Mouse (Mus musculus): ENCODE results near the gene Iqcg. TPM values are rescaled to one million over a fixed set of nuclear protein-coding genes. Genes with fewer than 3 reads are reported as not detected.

Gene Iqcg
- total RNA-seq, 2 experiments from 2014 or later: 6.0 to 9.7 TPM

- intact Hi-C loops (cut with DNase I): loop anchor here (5.0 kb wide), 1 partner anchor 193 kb away; no protein-coding TSS in a partner anchor
- no peak for DNase-seq (ENCODE audit: extremely low spot score in 1 of 2, low spot score in 2 of 2)
These were observed 45.9 kb downstream of the Iqcg start for GRCm38 (mm10) chr16:33010166-33010565.

DNA sequence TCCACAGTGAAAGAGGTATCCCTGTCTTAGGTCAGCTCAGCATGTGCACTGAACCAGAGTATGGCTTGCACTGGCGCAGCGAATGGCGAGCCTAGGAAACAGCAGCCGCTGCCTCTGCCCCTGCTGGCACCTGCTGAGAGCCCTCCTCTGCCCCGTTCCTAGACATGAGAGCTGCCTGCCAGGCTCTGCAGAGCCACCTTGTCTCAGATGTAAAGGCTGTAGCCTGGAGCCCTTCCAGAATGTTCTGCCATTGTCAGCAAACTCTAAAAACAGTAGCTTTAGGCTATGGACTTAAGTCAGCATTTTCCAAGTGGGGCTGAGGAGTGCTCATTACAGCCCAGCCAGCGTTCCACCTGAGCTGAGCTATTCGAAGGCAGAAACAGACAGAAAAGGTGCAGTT, 48.6 kb downstream of the Iqcg start:
- DNase-seq (ENCODE audit: extremely low spot score in 1 of 2, low spot score in 2 of 2): no peak

GRCm38 (mm10) chr16:33006888-33007287, 49.1 kb downstream of the Iqcg start:
- intact Hi-C loops (cut with DNase I): no loop called here
- DNase-seq (ENCODE audit: extremely low spot score in 1 of 2, low spot score in 2 of 2): no peak

More for the DNA sequence above, 48.6 kb downstream of the Iqcg start:
- intact Hi-C loops (cut with DNase I): no loop called here

- peak in 1 of 2 experiments; percentile 54 for DNase-seq (ENCODE audit: extremely low spot score in 1 of 2, low spot score in 2 of 2)
- intact Hi-C loops (cut with DNase I): no loop called here
These were observed 50.8 kb downstream of the Iqcg start for GRCm38 (mm10) chr16:33005216-33005615.

GRCm38 (mm10) chr16:32992158-32992557, 63.9 kb downstream of the Iqcg start:
- no peak for DNase-seq (ENCODE audit: extremely low spot score in 1 of 2, low spot score in 2 of 2)

DNA sequence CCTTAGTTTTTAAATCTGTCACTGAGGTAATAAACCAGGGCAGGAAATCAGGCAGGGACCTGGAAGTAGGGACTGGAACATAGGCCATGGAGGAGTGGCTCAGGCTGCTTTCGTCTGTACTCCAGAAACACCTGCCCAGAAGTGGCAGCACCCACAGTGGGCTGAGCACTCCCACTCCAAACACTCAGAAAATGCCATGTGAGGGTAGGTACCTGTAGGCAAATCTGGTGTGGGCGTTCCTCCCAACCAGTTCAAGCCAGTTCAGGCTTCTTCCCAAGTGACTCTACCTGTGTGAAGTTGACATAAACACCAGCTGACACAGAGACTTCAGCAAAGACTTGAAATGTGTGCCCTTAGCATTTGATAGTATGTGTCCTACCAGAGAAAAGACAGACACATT, 71.4 kb downstream of the Iqcg start:
- intact Hi-C loops (cut with DNase I): loop anchor here (10.0 kb wide), 1 partner anchor 70 kb away; the partner anchor contains the start of gene Lrch3
- no peak for DNase-seq (ENCODE audit: extremely low spot score in 1 of 2, low spot score in 2 of 2)

More at GRCm38 (mm10) chr16:32992158-32992557, 63.9 kb downstream of the Iqcg start:
- intact Hi-C loops (cut with DNase I): no loop called here

DNA sequence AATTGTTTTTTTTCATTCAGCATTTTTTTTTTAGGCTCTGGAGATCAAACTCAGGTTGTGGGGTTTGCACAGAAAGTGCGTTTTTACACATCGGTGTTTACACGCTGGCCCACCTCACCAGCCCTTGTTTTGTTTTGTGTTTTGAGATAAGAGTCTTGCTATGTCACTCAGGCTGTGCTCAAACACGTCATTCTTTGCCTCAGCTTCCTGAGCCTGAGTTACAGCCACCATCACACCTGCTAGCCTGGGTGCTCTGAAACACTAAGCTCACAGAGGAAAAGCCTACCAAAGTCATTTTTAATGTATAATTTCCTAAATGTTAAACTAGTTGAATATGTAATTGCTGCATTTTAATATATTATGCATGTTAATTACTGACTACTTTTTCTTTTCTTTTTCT, 74.6 kb downstream of the Iqcg start:
- no peak for DNase-seq (ENCODE audit: extremely low spot score in 1 of 2, low spot score in 2 of 2)
- intact Hi-C loops (cut with DNase I): loop anchor here (10.0 kb wide), 1 partner anchor 67 kb away; the partner anchor contains the start of gene Lrch3

GRCm38 (mm10) chr16:32980227-32980626, 75.8 kb downstream of the Iqcg start:
- intact Hi-C loops (cut with DNase I): loop anchor here (10.0 kb wide), 1 partner anchor 65 kb away; the partner anchor contains the start of gene Lrch3
- peak in 1 of 2 experiments; percentile 9 for DNase-seq (ENCODE audit: extremely low spot score in 1 of 2, low spot score in 2 of 2)

DNA sequence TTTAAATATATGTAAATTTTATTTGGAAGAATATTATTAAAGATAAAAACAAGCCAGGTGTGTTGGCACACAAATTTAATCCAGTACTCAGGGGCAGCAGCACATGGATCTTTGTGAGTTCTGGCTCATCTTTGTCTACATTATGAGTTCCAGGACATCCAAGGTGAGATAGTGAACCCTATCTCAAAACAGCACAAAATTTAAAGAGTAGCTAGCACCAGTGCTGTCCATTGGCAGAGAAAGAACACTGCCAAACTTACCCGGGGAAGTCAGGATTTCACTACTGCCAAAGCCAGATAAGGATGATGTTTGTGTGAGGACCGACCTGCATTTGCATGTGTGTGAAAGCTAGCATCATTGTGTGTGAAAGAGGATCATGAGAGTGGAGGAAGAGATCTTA, 83.0 kb downstream of the Iqcg start:
- intact Hi-C loops (cut with DNase I): no loop called here
- no peak for DNase-seq (ENCODE audit: extremely low spot score in 1 of 2, low spot score in 2 of 2)

DNA sequence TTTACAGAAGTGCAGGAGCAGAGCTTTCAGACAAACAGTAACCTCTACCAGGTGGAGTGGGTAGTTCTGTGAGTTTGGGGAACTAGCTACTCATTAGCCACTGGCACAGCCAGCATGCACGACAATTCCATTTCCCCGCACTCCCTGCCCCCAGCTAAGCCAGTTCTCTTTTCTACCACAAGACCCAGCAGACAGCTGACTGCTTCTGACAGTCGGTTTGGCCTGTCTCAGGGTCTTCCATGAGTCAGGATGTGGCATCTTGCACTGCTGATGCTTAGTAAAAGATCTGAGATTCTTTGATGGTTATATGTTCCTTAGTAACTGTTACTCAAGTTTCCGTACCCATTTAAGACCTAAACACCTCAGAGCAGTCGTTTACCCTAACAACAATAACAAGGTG, 83.5 kb downstream of the Iqcg start:
- intact Hi-C loops (cut with DNase I): no loop called here
- DNase-seq (ENCODE audit: extremely low spot score in 1 of 2, low spot score in 2 of 2): no peak

Small RNAs within 50 kb of the gene (microRNA-seq; reads per million reads assigned to microRNA genes)
- gene Gm22231: not detected
- gene Mir1947: 4.3 reads per million, percentile 15 among the genes with 10 or more reads in this experiment

Other genes starting within 250 kb of the Iqcg start
- gene Smbd1, start 245.7 kb downstream of the Iqcg start, total RNA-seq (2021): not detected
- 100 to 1,000 TPM; 138 to 145 TPM for gene Fyttd1, start 178.7 kb downstream of the Iqcg start, total RNA-seq (2021)
- 10 to 100 TPM; 59.9 to 60.6 TPM for gene Rubcn, start 178.5 kb downstream of the Iqcg start, total RNA-seq (2021)
- 10 to 100 TPM; 28.9 to 32.4 TPM for gene Lrch3, start 142.1 kb downstream of the Iqcg start, total RNA-seq (2021)
- 100 to 1,000 TPM; 258 to 270 TPM for gene Rpl35a, start 235 bp upstream of the Iqcg start, total RNA-seq (2021)
- 10 to 100 TPM; 20.1 to 24.2 TPM for gene Lmln, start 6.3 kb upstream of the Iqcg start, total RNA-seq (2021)
- gene Osbpl11, start 128.9 kb upstream of the Iqcg start, total RNA-seq (2021): 10 to 100 TPM; 20.7 TPM
- 10 to 100 TPM; 56.6 to 57.2 TPM for gene Snx4, start 195.2 kb upstream of the Iqcg start, total RNA-seq (2021)

Measured in left cerebral cortex, postnatal 10 days (tissue).